Mouse (Mus musculus) left cerebral cortex, postnatal 25 days (tissue): ENCODE results near the gene Ppox. TPM values are rescaled to one million over a fixed set of nuclear protein-coding genes. Genes with fewer than 3 reads are reported as not detected.

Experiments used
- DNase-seq, 2 experiments: peaks; one replicate each; pipeline ENCODE4 v3.0.0; 2022; ENCODE audit warnings: low spot score in 2 of 2, mixed read lengths in 1 of 2
- intact Hi-C: fragments of 180-260 bp; cut with DNase I; formaldehyde crosslinking; loops from one replicate; pipeline ENCODE4 v1.15.1; 2025
- total RNA-seq, 2 experiments: library from RNA; stranded (reverse); gene quantifications; 2 replicates each; pipeline ENCODE4 v1.2.3; 2021

Gene Ppox
- total RNA-seq, 2 experiments from 2014 or later = 19.9 to 29.4 TPM

- no peak for DNase-seq
Observed at GRCm38 (mm10) chr1:171229750-171230149, 51.2 kb downstream of the Ppox start.

DNA sequence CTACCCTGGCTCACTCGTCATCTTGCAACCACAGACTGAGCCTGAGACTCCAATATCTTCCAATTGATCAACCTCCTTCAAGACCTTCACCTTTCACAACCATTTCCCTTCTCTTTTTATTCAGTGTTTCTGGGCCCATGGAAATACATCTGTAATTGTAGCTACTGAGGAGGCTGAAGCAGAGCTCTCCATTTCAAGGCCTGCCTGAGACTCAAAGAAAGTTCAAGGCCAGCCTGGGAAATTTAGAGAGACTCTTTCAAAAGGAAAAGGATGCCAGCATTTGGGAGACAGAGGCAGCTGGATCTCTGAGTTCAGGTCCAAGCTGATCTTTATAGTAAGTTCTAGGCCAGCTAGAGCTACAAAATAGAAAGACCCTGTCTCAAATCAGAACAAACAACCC is 53.1 kb downstream of the Ppox start:
- intact Hi-C loops = no loop called here
- no peak for DNase-seq

More at GRCm38 (mm10) chr1:171229750-171230149, 51.2 kb downstream of the Ppox start:
- intact Hi-C loops = no loop called here

DNA sequence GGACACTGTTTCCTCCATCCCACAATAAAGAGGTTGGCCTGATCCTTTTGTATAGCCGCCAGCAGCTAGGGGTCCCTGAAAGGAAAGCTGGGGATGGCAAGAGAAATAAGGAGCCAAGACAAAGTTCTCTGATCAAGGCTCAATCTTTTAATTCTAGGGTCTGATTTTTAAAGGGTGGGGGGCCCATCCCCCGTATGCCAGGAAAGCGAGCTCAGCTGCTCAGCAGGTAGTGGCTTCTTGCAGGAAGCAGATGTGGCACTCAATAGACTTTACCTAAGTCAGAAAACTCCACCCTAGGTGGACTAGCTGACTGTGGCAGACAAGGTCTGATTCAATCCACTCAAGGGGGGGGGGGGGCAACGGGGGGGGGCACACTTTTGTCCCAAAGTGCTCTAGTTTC is 54.2 kb downstream of the Ppox start:
- intact Hi-C loops = no loop called here
- DNase-seq = no peak

Other genes with a start within 250 kb of the Ppox start
- 10 to 100 TPM; 13.8 TPM for gene Fcgr3, start 216.3 kb downstream of the Ppox start, total RNA-seq
- under 1 TPM; 0.34 to 0.43 TPM for gene Cfap126, start 167.3 kb downstream of the Ppox start, total RNA-seq
- 100 to 1,000 TPM; 199 to 205 TPM for gene Sdhc, start 130.6 kb downstream of the Ppox start, total RNA-seq
- not detected for gene Mpz, start 130.5 kb downstream of the Ppox start, total RNA-seq
- 100 to 1,000 TPM in 1 of 2 experiments, 10 to 100 TPM in 1; 70.0 to 130 TPM for gene Pcp4l1, start 84.9 kb downstream of the Ppox start, total RNA-seq
- under 1 TPM in 1 of 2 experiments, not detected in 1; 0.21 TPM for gene Nr1i3, start 67.2 kb downstream of the Ppox start, total RNA-seq
- 10 to 100 TPM; 71.8 to 89.6 TPM for gene Tomm40l, start 58.7 kb downstream of the Ppox start, total RNA-seq
- gene Apoa2, start 56.1 kb downstream of the Ppox start, total RNA-seq = 1 to 10 TPM; 2.7 to 3.1 TPM
- gene Fcer1g, start 46.8 kb downstream of the Ppox start, total RNA-seq = 10 to 100 TPM; 14.9 to 15.1 TPM
- 10 to 100 TPM; 10.9 to 12.8 TPM for gene Adamts4, start 30.8 kb downstream of the Ppox start, total RNA-seq
- gene Ndufs2, start 29.8 kb downstream of the Ppox start, total RNA-seq = 100 to 1,000 TPM; 258 to 278 TPM
- gene B4galt3, start 10.9 kb downstream of the Ppox start, total RNA-seq = 10 to 100 TPM; 58.1 to 63.6 TPM
- gene Usp21, start 6.8 kb upstream of the Ppox start, total RNA-seq = 10 to 100 TPM; 59.6 to 64.1 TPM
- 100 to 1,000 TPM; 105 to 115 TPM for gene Ufc1, start 13.8 kb upstream of the Ppox start, total RNA-seq
- 10 to 100 TPM; 38.2 to 39.8 TPM for gene Dedd, start 48.0 kb upstream of the Ppox start, total RNA-seq
- gene Nit1, start 64.5 kb upstream of the Ppox start, total RNA-seq = 10 to 100 TPM; 42.2 to 43.4 TPM
- gene Pfdn2, start 64.5 kb upstream of the Ppox start, total RNA-seq = 100 to 1,000 TPM; 154 to 158 TPM
- 1 to 10 TPM; 6.2 TPM for gene Klhdc9, start 79.6 kb upstream of the Ppox start, total RNA-seq
- 1 to 10 TPM; 1.9 to 2.1 TPM for gene Nectin4, start 88.9 kb upstream of the Ppox start, total RNA-seq
- 1 to 10 TPM; 1.9 to 2.8 TPM for gene Arhgap30, start 107.8 kb upstream of the Ppox start, total RNA-seq
- 100 to 1,000 TPM; 105 TPM for gene Usf1, start 130.1 kb upstream of the Ppox start, total RNA-seq
- gene Tstd1, start 137.7 kb upstream of the Ppox start, total RNA-seq = 1 to 10 TPM; 2.0 to 3.0 TPM
- 1 to 10 TPM; 5.5 to 7.2 TPM for gene F11r, start 156.3 kb upstream of the Ppox start, total RNA-seq
- 1 to 10 TPM; 5.3 TPM for gene Alyref2, start 222.3 kb upstream of the Ppox start, total RNA-seq